Mouse (Mus musculus) kidney, postnatal 36 days (tissue): ENCODE results near the gene Enkd1.
A peak's percentile ranks its signal among the peaks of the same experiment; 100 is the strongest.

Source experiments
- DNase-seq, 2 experiments: peaks; one replicate each; pipeline ENCODE4 v3.0.0; 2021 to 2022; ENCODE audit warnings: mixed read lengths in 2 of 2

Gene Enkd1

DNA sequence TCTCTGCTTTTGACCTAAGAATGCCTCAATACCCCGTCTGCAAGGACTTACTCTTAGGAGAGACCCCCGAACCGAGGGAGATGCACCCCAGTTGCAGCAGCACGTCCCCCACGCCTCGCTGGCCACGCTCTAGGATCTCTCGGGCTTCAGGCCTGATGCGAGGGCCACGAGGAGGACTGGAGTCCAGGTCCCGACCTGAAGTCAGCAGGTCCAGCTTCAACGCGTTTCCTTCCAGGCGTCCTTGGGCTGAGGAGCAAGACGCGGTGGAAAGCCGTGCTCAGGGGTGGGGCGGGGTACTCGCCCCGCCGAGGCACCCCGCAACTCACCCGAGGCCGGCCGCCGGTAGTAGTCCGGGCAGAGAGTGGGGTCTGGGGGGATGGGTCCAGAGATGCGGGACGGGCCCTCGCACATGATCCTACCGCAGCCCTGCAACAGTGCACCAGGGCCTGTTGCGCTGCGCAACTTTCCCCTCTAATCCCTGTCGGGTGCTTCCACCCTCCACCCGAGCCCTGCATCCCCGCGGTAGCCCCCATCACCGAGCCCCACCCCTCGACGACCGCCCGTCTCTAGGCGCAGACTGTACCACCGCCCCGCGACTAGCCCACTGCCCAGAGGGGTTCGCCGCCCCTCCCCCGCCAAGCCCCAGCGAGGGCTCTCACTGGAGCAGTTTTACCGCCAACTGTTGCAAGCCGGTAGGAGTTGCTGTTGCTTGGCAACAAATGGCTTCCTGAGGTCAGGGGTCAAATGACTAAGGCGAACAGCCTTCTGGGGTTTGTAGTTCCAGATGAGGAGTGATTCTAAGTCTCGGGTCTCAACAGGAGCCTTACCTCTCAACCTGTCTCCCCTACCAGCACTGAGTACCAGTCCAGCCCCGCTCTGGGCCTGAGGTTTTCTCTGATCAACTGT lies at the start of gene Enkd1, which contains the start of gene 4933405L10Rik:
Gene Enkd1 (minus strand): TSS at position 713 of the 906 bp plus-strand sequence.
Gene 4933405L10Rik (plus strand): TSS at position 158 of the 906 bp plus-strand sequence.
- DNase-seq, result peak; percentile 91 to 94

DNA sequence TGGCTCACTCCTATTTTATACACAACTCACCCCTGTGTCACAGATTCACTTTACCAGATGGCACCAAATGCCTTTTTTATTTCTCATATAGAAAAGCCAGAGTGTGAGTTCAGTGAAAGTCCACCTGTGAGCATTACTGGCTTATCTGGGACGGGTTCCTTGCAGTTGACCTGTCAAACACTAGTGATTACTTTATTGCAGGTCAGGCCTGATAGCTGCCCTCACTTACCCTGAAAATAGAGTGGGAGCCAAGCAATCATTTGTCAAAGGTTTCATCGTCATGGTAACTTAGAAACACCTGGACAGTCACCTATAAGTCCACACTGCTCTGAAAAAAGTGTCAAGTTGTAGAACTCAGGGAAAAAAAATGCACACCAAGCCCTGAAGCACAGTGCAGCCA lies 46.7 kb upstream of the Enkd1 start:
- no peak for DNase-seq

DNA sequence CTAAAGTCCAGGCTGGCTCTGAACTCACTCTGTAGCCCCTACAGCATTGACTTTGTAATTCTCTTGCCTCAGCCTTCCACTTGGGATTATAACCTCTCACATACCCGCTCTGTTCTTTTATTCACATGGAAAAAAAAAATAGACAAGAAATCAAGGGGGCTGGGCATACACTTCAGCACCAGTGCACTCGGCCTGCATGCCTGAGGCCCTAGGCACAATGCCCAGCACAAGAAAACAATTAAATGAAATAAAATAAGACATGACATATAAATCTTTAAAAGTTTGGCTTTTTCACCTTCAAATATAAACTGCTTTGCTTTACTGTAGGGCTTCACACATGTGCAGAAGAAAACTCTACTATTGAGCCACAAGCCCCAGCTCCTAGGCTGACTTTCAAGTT lies 45.9 kb upstream of the Enkd1 start:
- no peak for DNase-seq

DNA sequence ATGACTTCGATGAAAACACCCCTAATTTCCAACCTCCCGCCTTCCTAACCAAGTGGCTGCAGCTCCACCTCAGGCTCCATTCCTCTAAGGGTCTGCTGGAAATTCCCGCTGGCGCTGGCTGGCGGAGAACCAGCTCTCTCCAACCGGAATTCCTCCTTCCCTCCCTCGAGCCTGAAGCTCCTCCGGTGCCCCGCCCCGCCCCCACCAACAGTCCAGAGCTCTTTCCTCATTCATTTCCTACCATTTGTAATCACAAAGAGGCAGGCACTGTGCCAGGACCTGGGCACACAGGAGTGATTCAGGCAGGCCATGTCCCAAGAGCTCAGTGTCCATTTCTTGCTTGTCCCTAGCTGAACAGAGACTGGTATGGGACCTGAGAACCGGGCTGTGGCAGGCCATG lies 42.6 kb upstream of the Enkd1 start:
- DNase-seq, result peak; percentile 91 to 93

DNA sequence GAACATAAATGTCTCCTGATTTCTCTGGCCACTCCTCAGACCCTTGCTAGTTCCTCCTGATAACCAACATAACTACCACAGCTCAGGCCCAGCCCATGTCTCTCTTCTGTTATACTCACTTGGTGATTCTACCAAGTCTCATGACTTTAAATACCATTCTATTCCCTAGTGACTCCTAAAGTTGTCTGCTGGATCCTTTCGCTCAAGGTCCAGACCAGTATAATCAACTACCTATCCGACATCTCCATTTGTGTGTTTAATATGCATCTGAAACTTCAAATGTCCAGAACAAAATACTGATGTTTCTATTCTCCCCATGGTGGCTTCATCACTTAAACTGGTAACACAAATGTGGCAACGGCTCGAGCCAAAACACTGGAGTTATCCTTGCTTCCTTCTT lies 35.3 kb upstream of the Enkd1 start:
- no peak for DNase-seq

DNA sequence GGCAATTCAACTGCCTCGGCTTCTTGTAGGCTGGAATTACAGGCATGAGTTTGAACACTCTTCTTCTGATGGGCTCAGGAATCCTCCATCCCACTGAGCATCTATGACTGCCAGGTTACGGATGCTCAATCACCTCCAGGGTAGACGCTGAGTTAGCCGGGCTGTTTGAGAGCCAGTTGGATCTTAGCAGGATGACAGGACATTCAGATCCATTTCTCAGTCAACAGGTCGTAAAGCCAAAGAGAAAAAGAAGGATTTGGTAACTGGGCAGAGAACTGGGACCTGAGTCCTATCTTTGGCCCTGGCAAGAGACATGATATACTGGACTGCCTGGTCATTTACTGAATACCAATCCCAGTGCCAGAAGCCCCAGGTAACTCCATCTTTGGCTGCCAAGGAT lies 31.2 kb upstream of the Enkd1 start:
- DNase-seq, result no peak

DNA sequence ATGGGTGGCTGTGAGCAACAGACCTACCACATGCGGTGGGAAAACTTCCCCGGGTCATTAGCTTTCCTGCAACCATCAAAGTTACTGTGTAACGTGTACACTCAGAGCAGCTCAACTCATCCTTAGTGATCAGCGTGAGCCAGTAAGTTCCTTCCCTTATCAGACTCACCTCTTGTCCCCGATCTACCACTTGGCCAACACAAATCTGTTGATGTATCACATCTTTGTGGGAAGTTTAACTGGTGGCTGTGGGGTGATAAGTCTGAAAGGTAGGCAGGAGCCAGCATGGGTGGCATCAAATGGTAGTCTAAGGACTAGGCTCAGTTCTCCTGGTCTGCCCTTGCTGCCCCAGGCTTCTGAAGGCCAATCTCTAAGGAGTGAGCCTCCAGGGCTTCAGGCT lies 24.2 kb upstream of the Enkd1 start:
- no peak for DNase-seq

DNA sequence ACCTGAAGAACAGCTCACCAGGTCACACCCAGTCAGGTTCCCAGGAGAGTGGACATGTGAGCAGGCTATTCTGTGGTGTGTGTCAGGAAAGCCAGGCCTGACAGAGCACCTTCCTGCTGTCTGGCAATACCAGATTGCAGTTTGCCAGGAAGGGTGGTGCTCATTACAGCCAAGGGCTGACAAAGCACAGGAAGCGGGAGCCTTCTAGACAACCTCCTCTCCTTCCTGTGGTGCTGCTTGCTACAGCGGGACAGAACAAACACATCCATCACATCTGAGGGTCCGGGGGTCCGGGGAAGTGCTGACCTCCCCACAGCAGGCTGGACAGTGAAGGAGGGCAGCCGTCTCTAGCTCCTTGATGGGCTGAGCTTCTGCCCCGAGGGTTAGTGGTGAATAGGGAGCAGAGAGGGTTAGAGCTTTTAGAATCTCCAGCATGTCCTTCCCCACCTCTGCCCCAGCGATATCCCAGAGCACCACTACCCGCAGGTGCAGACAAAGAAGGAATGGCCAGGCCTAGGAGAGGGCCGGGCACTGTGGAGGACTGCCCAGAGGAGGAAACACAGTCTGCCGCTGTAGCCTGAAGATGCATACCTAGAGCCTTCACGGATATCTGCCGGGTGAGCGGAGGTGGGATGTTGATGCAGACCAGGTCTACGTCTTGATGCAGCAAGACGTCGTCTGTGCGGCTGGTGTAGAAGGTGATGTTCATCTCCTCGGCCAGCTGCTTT lies 19.6 kb upstream of the Enkd1 start:
- DNase-seq, result peak; percentile 67 to 86

DNA sequence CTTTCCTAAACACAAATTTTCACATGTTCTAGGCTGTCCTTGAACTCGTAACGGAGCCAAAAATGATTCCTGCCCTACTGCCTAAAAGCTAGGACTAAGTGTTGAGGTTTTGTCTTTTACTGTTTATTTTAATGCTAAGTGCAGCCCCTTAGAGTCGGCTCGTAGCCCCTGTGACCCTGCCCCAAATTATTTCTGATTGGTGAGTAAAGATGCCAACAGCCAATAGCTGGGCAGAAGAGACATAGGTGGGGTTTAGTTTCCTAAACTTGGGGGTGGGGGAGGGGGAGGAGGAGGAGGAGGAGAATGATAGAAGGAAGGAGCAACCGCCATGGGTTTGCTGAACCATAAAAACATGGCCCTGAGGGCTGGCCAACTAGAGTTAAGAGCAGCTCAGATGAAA lies 17.7 kb upstream of the Enkd1 start:
- no peak for DNase-seq

DNA sequence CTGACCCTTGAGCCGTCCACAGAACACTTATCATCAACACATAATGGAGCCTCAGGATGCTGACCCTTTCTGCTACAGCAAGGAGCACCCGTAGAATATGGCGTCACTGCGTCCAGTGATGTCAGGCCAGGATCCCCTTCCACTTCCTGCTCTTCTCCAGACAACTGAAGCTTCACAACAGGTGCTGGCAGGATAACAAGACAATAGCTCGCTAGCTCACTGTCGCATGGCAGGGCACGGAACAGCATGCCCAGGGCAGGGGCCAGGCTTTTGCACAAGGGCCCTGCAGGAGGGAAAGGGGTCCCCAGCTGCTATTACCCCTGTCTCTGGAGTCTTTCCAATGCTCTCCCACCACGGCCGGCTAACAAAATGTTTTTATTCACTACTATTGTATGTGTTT lies 14.9 kb upstream of the Enkd1 start:
- DNase-seq, result no peak

DNA sequence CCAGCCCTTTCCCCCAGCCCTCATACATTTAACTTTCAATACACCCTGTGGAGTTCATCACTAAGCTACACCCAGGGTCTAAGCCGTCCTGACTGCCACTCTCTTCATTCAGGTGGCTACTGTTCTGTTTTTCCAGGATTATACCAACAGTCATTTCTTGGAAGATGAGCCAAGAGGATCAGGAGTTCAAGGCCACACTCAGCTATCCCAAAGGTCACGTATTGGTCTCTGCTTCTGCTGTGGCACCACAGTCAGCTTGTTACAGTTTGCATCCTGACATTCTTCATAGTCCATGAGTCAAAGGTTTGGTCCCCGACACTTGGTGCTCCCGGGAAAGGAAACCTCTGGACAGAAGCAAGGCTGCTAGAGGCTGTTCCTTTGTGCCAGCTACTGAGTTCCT lies 11.6 kb upstream of the Enkd1 start:
- no peak for DNase-seq

DNA sequence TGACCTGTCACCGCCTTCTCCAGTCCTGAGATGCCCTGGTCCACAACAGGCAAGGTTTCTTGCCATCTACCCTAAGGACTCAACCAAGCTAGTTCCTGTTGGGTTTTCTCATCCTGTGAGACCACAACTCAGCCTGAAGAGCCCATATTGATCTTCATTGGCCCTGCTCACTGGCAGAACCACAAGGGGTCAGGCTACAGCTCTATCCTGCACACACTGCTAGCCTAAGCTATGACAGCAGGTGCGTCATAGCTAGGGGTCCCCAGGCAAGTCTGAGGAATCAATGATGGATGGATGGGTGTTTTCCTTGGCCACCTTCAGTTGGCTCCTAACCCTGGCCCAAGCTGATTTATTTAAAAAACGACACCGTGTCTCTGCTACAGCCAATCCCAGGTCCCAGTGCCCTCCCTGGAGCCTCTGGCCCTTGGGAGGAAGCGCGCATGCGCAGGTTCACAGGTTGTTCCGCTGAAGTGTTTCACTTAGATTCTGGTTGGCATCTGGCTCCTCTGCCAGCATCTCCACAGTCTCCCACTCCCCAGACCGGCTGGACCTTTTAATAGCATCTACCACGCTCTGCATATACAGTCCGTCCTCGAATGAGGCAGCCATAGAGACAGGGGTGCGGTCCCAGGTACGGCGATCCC lies 8.4 kb upstream of the Enkd1 start:
- DNase-seq, result no peak

DNA sequence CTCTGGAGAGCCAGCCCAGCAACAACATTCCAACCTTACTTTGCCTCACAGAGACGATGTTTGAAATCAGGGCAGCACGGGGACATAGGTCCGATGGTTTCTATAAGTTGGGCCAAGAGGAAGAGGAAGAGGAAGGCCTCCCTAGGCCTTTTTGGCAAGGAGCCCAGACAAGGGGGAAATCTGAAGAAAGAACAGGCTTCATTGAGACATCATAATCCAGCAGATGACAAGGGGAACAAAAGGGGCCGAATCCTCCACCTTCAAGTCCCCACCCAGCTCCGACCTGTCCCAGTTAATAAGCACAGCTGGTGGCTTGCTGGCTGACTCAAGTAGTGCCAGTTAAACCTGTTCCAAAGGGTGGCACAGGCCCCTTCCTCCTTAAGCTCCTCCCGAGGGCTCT lies 7.0 kb upstream of the Enkd1 start:
- peak; percentile 40 to 49 for DNase-seq

DNA sequence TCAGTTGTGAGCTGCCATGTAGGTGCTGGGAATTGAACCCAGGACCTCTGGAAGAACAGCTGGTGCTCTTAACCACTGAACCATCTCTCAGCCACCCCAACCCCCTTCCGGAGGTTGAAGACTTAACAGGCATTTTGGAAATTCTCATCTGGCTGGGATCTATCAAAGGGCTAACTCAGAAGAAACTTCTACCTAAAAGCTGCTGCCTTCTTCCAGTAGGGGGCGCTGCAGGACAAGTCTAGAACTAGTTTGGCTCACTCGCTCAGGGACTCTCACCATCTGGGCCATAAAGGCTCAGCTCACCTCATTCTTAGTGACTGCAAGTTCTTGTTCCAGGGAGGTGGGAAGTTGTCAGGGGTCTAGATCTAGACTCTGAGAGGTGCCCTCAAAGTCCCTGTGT lies 6.1 kb upstream of the Enkd1 start:
- DNase-seq, result peak; percentile 85 to 95

DNA sequence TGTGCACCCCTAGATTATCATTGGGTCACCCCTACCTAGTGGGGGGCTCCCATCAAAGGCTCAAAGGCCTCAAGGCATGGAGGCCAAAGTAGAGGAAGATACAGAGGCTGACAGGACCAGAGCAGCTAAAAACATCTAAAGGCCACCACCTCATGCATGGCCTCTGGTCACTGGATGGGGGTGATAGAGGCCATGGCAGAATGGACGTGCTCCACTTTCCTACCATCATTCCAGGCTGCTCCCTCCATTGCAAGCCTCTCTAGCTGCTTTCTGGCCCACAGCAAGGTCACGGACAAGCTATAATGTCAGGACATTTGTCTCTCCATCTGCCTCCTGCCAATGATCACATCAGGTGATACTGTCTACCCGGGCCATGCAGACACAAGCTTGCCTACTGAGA lies 4.3 kb upstream of the Enkd1 start:
- no peak for DNase-seq

DNA sequence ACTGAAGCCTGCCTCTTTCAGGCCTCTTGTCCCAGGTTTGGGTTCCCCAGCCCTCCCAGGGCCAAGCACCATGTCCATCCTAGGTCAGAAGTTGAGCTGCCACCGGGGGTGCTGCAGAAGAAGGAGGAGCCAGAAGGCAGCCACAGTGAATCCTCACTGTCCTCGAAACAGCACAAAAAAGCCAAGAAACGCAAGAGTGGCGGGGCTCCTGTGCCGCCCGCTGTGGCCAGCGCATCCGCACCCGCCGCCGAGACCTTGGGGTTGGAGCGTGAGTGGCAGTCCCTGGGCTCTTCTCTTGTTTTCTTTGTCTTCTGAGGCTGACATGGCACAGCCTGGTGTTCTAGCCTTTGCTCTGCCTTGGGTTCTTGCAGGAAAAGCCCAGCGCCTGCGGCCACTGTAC lies 1.3 kb upstream of the Enkd1 start:
- DNase-seq, result no peak

DNA sequence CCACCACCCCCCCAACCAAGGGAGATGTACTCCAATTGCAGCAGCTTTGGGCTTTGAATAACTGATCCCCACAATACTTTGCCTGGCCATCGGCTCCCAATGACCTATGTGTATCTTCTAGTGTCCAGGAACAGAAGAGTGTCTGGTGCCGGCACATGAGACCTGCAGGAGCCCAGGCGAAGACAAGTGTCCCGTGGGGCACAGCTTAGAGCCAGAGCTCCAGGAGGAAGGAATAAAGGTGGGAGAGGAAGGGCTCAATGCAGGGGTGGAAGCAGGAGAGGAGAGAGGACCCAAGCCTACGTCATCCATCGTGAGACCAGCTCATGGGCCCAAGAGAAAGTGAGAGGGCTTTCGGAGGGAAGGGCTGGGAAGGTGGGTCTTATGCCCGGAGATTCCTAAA lies 665 bp upstream of the Enkd1 start:
- no peak for DNase-seq

DNA sequence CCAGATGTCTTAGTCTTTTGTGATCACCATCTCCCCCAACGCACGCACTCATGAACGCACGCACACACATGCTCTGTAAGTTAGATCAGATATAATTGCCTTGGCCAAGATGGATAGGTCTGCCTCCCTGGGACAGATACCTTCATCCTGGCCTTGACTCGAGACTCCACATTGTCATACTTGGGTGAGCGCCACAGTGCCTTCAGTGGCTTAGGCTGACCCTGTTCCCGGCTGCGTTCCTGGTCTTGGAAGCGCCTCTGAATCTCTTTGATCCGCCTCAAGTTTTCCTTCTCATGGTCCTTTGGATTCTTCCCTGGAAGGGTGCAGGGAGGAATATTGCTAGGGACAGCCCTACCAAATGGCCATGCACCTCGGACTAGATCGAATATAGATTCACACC lies 1.6 kb downstream of the Enkd1 start:
- DNase-seq, result no peak

DNA sequence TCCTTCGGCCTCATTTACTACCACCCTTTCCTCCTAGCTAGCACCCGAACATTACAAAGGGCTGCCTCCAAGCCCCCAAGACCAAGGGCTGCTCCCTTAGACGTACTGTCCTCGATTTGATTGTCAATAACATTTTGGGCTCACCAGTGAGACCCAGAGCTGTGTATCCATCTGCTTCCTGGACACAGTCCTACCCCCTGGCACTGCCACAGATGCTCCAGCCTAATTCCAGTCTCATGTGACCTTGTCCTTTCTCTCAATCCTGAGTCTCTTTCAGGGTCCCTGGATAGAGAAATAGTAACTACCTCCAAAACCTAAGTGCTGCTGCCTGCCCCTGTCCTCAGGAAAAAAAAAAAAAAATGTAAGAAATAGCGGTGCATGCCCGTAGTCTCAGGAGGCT lies 3.1 kb downstream of the Enkd1 start:
- no peak for DNase-seq

DNA sequence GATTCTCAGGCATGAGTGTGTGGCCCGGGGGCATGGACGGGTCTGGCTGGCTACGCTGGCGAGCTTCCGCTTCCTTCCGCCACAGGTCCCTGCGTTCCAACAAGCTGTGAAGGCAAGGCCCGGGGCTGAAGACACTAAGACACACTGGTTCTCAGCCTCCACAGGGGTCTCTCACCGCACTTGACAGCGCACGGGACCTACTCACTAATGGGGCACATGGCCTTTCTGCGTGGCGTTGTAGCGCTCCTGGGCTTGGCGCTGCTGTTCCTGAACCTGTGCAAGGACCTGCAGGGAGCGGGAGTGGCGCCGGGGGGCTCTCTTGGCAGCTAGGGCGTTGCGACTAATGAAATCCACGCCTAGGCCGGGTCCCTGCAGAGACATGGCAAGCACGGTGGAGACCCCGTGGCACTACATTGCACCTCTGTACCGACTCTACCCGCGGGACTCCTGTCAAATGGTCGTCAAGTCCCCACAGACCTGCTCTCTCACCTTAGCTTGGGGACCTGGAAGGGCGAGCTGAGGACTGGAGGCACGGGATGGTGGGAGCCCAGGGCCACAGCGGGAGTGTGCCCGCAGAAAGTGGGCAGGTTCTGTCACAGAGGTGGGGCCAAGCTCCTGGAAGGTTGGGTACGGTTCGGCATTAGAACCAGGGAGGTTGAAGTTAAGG lies 3.7 kb downstream of the Enkd1 start:
- DNase-seq, result no peak

DNA sequence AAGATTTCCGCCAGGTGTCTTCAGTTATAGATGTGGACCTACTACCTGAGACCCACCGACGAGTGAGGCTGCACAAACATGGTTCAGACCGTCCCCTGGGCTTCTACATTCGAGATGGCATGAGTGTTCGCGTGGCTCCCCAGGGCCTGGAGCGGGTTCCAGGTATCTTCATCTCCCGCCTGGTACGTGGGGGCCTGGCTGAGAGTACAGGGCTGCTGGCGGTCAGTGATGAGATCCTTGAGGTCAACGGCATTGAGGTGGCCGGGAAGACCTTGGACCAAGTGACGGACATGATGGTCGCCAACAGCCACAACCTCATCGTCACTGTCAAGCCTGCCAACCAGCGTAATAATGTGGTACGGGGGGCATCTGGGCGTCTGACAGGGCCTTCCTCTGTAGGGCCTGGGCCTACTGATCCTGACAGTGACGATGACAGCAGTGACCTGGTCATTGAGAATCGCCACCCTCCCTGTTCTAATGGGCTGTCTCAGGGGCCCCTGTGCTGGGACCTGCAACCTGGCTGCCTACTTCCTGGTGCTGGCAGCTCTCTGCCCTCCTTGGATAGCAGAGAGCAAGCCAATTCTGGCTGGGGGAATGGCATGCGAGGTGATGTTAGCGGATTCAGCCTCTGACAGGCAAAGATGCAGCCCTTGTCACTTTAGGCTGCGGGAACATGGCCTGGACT lies 5.1 kb downstream of the Enkd1 start:
- no peak for DNase-seq

DNA sequence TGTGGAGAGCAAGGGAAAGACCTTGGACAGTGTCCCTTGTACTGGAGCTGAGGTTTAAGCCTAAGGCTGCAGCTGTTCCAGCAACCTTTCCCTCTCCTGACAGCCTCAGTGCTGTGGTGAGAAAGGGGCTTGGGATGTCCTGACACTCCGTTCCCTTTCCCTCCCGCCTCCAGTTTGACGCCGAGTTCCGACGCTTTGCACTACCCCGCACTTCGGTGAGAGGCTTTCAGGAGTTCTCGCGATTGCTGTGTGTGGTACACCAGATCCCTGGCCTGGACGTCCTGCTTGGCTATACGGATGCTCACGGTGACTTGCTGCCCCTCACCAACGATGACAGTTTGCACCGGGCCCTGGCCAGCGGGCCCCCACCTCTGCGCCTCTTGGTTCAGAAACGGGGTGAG lies 6.0 kb downstream of the Enkd1 start:
- no peak for DNase-seq
